Mouse (Mus musculus) gastrocnemius, adult 8-10 months (tissue): ENCODE measurements around the gene P2ry12. TPM values are rescaled to one million over a fixed set of nuclear protein-coding genes. Genes with fewer than 3 reads are reported as not detected.

ENCODE experiments used
- DNase-seq, 2 experiments: peaks; one replicate each; pipeline ENCODE4 v3.0.0; 2022; ENCODE audit warnings: low spot score in 2 of 2
- total RNA-seq, 4 experiments: library from RNA; stranded (reverse); gene quantifications; 2 replicates each; pipeline ENCODE4 v1.2.4; 2022

P2ry12 gene
- total RNA-seq, 4 experiments from 2014 or later: 0.15 to 1.1 (median 0.40) TPM; not detected in 1

- DNase-seq: no peak
Measured at GRCm38 (mm10) chr3:59234878-59235277, 27.8 kb downstream of the P2ry12 start.

- no peak for DNase-seq
Measured at GRCm38 (mm10) chr3:59230912-59231311, 31.8 kb downstream of the P2ry12 start.

- DNase-seq: no peak
Measured at GRCm38 (mm10) chr3:59228730-59229551, 33.7 kb downstream of the P2ry12 start.

GRCm38 (mm10) chr3:59227696-59228095 is 35.0 kb downstream of the P2ry12 start:
- no peak for DNase-seq

- DNase-seq: no peak
Measured at GRCm38 (mm10) chr3:59225411-59225810, 37.3 kb downstream of the P2ry12 start.

- no peak for DNase-seq
Measured at GRCm38 (mm10) chr3:59222303-59222702, 40.4 kb downstream of the P2ry12 start.

GRCm38 (mm10) chr3:59219326-59219725 is 43.3 kb downstream of the P2ry12 start:
- DNase-seq: no peak

GRCm38 (mm10) chr3:59217211-59217610 is 45.5 kb downstream of the P2ry12 start:
- no peak for DNase-seq

- no peak for DNase-seq
Measured at GRCm38 (mm10) chr3:59212404-59212803, 50.3 kb downstream of the P2ry12 start.

GRCm38 (mm10) chr3:59211784-59212183 is 50.9 kb downstream of the P2ry12 start:
- no peak for DNase-seq

- no peak for DNase-seq
Measured at GRCm38 (mm10) chr3:59210727-59211126, 51.9 kb downstream of the P2ry12 start, which contains the start of gene P2ry13. TSS of gene P2ry13 (minus strand) at chr3:59210882.

- DNase-seq: no peak
Measured at GRCm38 (mm10) chr3:59210089-59210488, 52.6 kb downstream of the P2ry12 start.

- DNase-seq: no peak
Measured at GRCm38 (mm10) chr3:59208650-59209548, 53.8 kb downstream of the P2ry12 start.

- no peak for DNase-seq
Measured at GRCm38 (mm10) chr3:59205941-59206340, 56.7 kb downstream of the P2ry12 start.

- no peak for DNase-seq
Measured at GRCm38 (mm10) chr3:59204719-59205503, 57.8 kb downstream of the P2ry12 start.

- DNase-seq: no peak
Measured at GRCm38 (mm10) chr3:59203802-59204520, 58.7 kb downstream of the P2ry12 start.

GRCm38 (mm10) chr3:59197329-59197948 is 65.2 kb downstream of the P2ry12 start:
- DNase-seq: no peak

- DNase-seq: no peak
Measured at GRCm38 (mm10) chr3:59194938-59195337, 67.7 kb downstream of the P2ry12 start, which contains the start of gene Gpr87. TSS of gene Gpr87 (minus strand) at chr3:59195104.

GRCm38 (mm10) chr3:59194099-59194498 is 68.6 kb downstream of the P2ry12 start:
- DNase-seq: no peak

- no peak for DNase-seq
Measured at GRCm38 (mm10) chr3:59191674-59192073, 71.0 kb downstream of the P2ry12 start.
